Mouse (Mus musculus): ENCODE measurements around the gene Slmap.
"Not testable (repeated sequence)": the region's sequence is repeated elsewhere in the genome, so short reads cannot be mapped to it uniquely, and the experiment has no call there.

Gene Slmap

GRCm38 (mm10) chr14:26532752-26533151 lies 2.0 kb downstream of the Slmap start:
- no peak for DNase-seq

GRCm38 (mm10) chr14:26531410-26532313 lies 3.1 kb downstream of the Slmap start:
- DNase-seq = no peak

- no peak for DNase-seq
Observed at GRCm38 (mm10) chr14:26530350-26530749, 4.4 kb downstream of the Slmap start.

- DNase-seq = no peak
Observed at GRCm38 (mm10) chr14:26528296-26528695, 6.4 kb downstream of the Slmap start.

- DNase-seq = no peak
Observed at GRCm38 (mm10) chr14:26525955-26526354, 8.8 kb downstream of the Slmap start.

- no peak for DNase-seq
Observed at GRCm38 (mm10) chr14:26523082-26523481, 11.6 kb downstream of the Slmap start.

- DNase-seq = no peak
Observed at GRCm38 (mm10) chr14:26519831-26520230, 14.9 kb downstream of the Slmap start.

GRCm38 (mm10) chr14:26517843-26518242 lies 16.9 kb downstream of the Slmap start:
- no peak for DNase-seq

- not testable (repeated sequence) for DNase-seq
Observed at GRCm38 (mm10) chr14:26516232-26516631, 18.5 kb downstream of the Slmap start.

GRCm38 (mm10) chr14:26515802-26516201 lies 18.9 kb downstream of the Slmap start:
- no peak for DNase-seq

GRCm38 (mm10) chr14:26510545-26510944 lies 24.2 kb downstream of the Slmap start:
- no peak for DNase-seq

GRCm38 (mm10) chr14:26508150-26508549 lies 26.6 kb downstream of the Slmap start:
- DNase-seq = no peak

GRCm38 (mm10) chr14:26507361-26507760 lies 27.4 kb downstream of the Slmap start:
- no peak for DNase-seq

GRCm38 (mm10) chr14:26504541-26504940 lies 30.2 kb downstream of the Slmap start:
- DNase-seq = no peak

- DNase-seq = no peak
Observed at GRCm38 (mm10) chr14:26500136-26500933, 34.4 kb downstream of the Slmap start.

GRCm38 (mm10) chr14:26495021-26495420 lies 39.7 kb downstream of the Slmap start:
- DNase-seq = no peak

GRCm38 (mm10) chr14:26491150-26491549 lies 43.6 kb downstream of the Slmap start:
- peak; percentile 50 for DNase-seq

- no peak for DNase-seq
Observed at GRCm38 (mm10) chr14:26488329-26489020, 46.3 kb downstream of the Slmap start.

GRCm38 (mm10) chr14:26486416-26487198 lies 48.1 kb downstream of the Slmap start:
- no peak for DNase-seq

- no peak for DNase-seq
Observed at GRCm38 (mm10) chr14:26481457-26481856, 53.3 kb downstream of the Slmap start.

- no peak for DNase-seq
Observed at GRCm38 (mm10) chr14:26477738-26478137, 57.0 kb downstream of the Slmap start.

- no peak for DNase-seq
Observed at GRCm38 (mm10) chr14:26476391-26476790, 58.3 kb downstream of the Slmap start.
